Mouse (Mus musculus) forebrain, embryonic 14.5 days (tissue): ENCODE data around the gene Nav2. TPM values are rescaled to one million over a fixed set of nuclear protein-coding genes. Genes with fewer than 3 reads are reported as not detected.

Source experiments
- ATAC-seq: fragments of 200-750 bp; cut with Nextera tagmentation; 2 replicates; pipeline ENCODE4 v1.8.0; 2017; ENCODE audit warnings: mild to moderate bottlenecking, moderate library complexity
- DNase-seq: peaks from one replicate; pipeline ENCODE4 v3.0.0-alpha.2; 2015; ENCODE audit warnings: low spot score
- H3K27ac ChIP-seq: fragments of 300-500 bp; sonication (generic); 2 replicates; pipeline ENCODE4 v1.5.1; 2014; ENCODE audit warnings: low read depth, mild to moderate bottlenecking, control low read depth, low read length, moderate library complexity
- H3K27me3 ChIP-seq: fragments of 300-500 bp; sonication (generic); replicated peaks from 2 replicates; pipeline ENCODE4 v1.6.1; 2014; ENCODE audit warnings: low read length, control low read depth, mixed read lengths; ENCODE audit not compliant: control insufficient read depth, insufficient read depth
- H3K36me3 ChIP-seq: fragments of 300-500 bp; sonication (generic); 2 replicates; pipeline ENCODE4 v1.6.1; 2014; ENCODE audit warnings: low read length, control low read depth; ENCODE audit not compliant: control insufficient read depth, insufficient read depth
- H3K4me1 ChIP-seq: fragments of 300-500 bp; sonication (generic); 2 replicates; pipeline ENCODE4 v1.6.1; 2014; ENCODE audit warnings: antibody characterized with exemption, low read length, control low read depth; ENCODE audit not compliant: control insufficient read depth, insufficient read depth
- H3K4me2 ChIP-seq: fragments of 300-500 bp; sonication (generic); 2 replicates; pipeline ENCODE4 v1.6.1; 2014; ENCODE audit warnings: mild to moderate bottlenecking, control low read depth, low read length
- H3K4me3 ChIP-seq: fragments of 300-500 bp; sonication (generic); 2 replicates; pipeline ENCODE4 v1.5.1; 2014; ENCODE audit warnings: low read depth, low read length, control low read depth
- H3K9ac ChIP-seq: fragments of 300-500 bp; sonication (generic); 2 replicates; pipeline ENCODE4 v1.6.1; 2014; ENCODE audit warnings: mild to moderate bottlenecking, low read length, control low read depth, moderate library complexity
- H3K9me3 ChIP-seq: fragments of 300-500 bp; sonication (generic); replicated peaks from 2 replicates; pipeline ENCODE4 v1.6.1; 2016; ENCODE audit warnings: low read length, control low read depth, mixed read lengths; ENCODE audit not compliant: control insufficient read depth
- WGBS: fragments of 180-500 bp; shearing (Covaris S2); extraction: QIAGEN DNeasy Blood & Tissue Kit; methylation state at CpG from one replicate; pipeline ENCODE4 v1.1.7; 2014; 5-methylcytosine and 5-hydroxymethylcytosine counted together
- polyA plus RNA-seq: library from polyadenylated mRNA; unstranded; fragments of >200 nt; fragmentation: Nextera tagmentation; extraction: Ambion mirVana; gene quantifications from 2 replicates; pipeline ENCODE4 v1.2.1, GENCODE M21; 2014

Nav2 gene
- polyA plus RNA-seq, 1 experiment from 2014 or later, result 6.3 TPM

DNA sequence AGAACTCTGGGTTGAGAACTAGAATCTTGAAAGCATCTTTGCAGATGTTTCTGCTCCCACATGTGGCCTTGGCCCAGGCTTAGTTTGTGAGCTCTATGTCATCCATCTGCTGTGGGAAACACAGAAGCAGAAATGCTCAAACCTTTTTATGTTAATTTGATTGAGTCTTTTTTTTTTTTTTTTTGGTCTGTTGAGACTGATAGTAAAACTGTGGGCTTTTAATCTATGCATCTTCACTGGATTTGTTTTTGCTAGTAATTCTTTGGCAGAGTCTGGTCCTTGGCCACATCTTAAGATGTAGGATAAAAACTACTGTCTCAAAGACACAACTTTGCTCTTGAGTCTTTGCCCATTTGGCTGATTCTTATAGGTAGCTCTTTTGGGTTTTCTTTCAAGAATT, 2.6 kb downstream of the Nav2 start:
- H3K36me3 ChIP-seq, result no peaks in the 10 kb centered on the region
- no peak for DNase-seq
- H3K27me3 ChIP-seq, result peaks cover 10% of the 10 kb centered on the region; the same call in 1 of the 2 replicates
- H3K9me3 ChIP-seq, result no peaks in the 10 kb centered on the region
- ATAC-seq, result no peak
- H3K27ac ChIP-seq, result no peak overlapping the region
- no peak overlapping the region for H3K4me2 ChIP-seq
- H3K4me3 ChIP-seq, result no peak overlapping the region
- H3K4me1 ChIP-seq, result peaks cover 22% of the 10 kb centered on the region
- no peak overlapping the region for H3K9ac ChIP-seq

GRCm38 (mm10) chr7:48914630-48915506, 6.4 kb downstream of the Nav2 start:
- Histone ChIP-seq H3K9me3 (no peaks in the 10 kb centered on the region), H3K27ac (no peak overlapping the region), H3K9ac (no peak overlapping the region), H3K4me3 (no peak overlapping the region), H3K27me3 (peaks cover 17% of the 10 kb centered on the region), H3K4me1 (peaks cover 13% of the 10 kb centered on the region), H3K36me3 (no peaks in the 10 kb centered on the region), H3K4me2 (no peak overlapping the region)
- DNase-seq, result no peak
- peak; percentile 37 for ATAC-seq
- WGBS, result 37% methylated on average over 12 of the region's 12 CpGs

DNA sequence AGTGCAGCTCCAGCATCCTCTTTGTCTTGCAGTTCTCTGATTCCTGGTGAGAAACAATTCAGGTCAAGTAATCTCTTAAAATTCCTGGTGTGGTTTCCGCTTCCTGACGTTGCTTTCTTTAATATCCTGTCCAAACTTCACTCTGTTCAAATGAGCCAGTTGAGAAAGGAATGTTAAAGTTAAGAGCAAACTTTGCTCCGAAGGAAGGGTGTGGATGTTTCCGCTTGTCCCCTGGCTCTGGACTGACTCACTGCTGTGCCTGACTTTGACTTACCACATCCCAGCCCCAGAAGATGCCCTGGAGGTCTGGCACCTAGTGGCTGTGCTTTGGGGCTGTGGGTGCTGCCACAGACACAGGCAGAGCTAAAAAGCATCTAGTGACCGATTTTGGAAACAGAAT, 8.9 kb downstream of the Nav2 start:
- Histone ChIP-seq H3K27me3 (peaks cover 17% of the 10 kb centered on the region), H3K4me3 (no peak overlapping the region), H3K9me3 (no peaks in the 10 kb centered on the region), H3K4me2 (no peak overlapping the region), H3K27ac (no peak overlapping the region), H3K4me1 (0 out of 2 replicates have a peak, but pooled peaks cover 2% of the 10 kb centered on the region), H3K36me3 (no peaks in the 10 kb centered on the region), H3K9ac (no peak overlapping the region)
- ATAC-seq (no peak), DNase-seq (no peak)
- 12% methylated on average over 5 of the region's 5 CpGs for WGBS

- 4% methylated on average over 5 of the region's 5 CpGs for WGBS
These were observed 9.5 kb downstream of the Nav2 start for GRCm38 (mm10) chr7:48917988-48918387.

GRCm38 (mm10) chr7:48918389-48918788, 9.9 kb downstream of the Nav2 start:
- 13% methylated on average over 11 of the region's 11 CpGs for WGBS
- no peak overlapping the region for H3K4me3 ChIP-seq

More at GRCm38 (mm10) chr7:48917988-48918387, 9.5 kb downstream of the Nav2 start:
- no peak overlapping the region for H3K9ac ChIP-seq
- no peak for ATAC-seq
- no peaks in the 10 kb centered on the region for H3K9me3 ChIP-seq
- no peak overlapping the region for H3K4me3 ChIP-seq
- no peak for DNase-seq
- H3K4me1 ChIP-seq, result 0 out of 2 replicates have a peak, but pooled peaks cover 5% of the 10 kb centered on the region
- H3K4me2 ChIP-seq, result no peak overlapping the region
- H3K36me3 ChIP-seq, result no peaks in the 10 kb centered on the region
- H3K27ac ChIP-seq, result no peak overlapping the region
- peaks cover 17% of the 10 kb centered on the region for H3K27me3 ChIP-seq

DNA sequence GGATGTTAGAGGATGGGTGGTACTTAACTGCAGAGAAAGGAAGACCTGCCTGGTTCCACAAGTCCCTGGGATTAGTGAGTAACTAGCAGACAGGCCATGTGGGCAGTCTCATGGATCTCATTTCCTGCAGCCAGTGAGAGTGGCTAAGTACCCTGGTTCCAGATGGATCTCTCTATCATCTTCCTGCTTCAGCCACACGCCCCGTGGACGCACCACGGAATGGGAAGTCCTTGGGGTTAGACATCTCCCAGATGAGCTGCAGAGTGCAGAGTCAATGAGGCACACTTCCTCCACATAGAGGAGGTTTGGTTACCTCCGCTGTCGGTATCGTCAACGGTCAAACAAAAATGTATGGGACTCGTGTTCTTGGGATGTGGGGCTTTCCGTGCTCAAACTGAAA, 15.1 kb downstream of the Nav2 start:
- Histone ChIP-seq H3K4me2 (no peak overlapping the region), H3K36me3 (no peaks in the 10 kb centered on the region), H3K9me3 (no peaks in the 10 kb centered on the region), H3K4me1 (0 out of 2 replicates have a peak, but pooled peaks cover 3% of the 10 kb centered on the region), H3K27ac (no peak overlapping the region), H3K4me3 (no peak overlapping the region), H3K9ac (no peak overlapping the region), H3K27me3 (0 out of 2 replicates have a peak, but pooled peaks cover 4% of the 10 kb centered on the region)
- DNase-seq, result no peak
- no peak for ATAC-seq
- WGBS, result 91% methylated on average over 10 of the region's 10 CpGs

More at GRCm38 (mm10) chr7:48918389-48918788, 9.9 kb downstream of the Nav2 start:
- no peak overlapping the region for H3K27ac ChIP-seq
- H3K27me3 ChIP-seq, result peaks cover 17% of the 10 kb centered on the region
- no peak overlapping the region for H3K9ac ChIP-seq
- H3K36me3 ChIP-seq, result no peaks in the 10 kb centered on the region
- no peak overlapping the region for H3K4me2 ChIP-seq
- no peaks in the 10 kb centered on the region for H3K9me3 ChIP-seq
- DNase-seq (no peak), ATAC-seq (no peak)
- H3K4me1 ChIP-seq, result 0 out of 2 replicates have a peak, but pooled peaks cover 5% of the 10 kb centered on the region

GRCm38 (mm10) chr7:48925214-48925613, 16.7 kb downstream of the Nav2 start:
- no peaks in the 10 kb centered on the region for H3K9me3 ChIP-seq
- H3K27me3 ChIP-seq, result no peaks in the 10 kb centered on the region; the same call in 1 of the 2 replicates
- no peak overlapping the region for H3K27ac ChIP-seq
- ATAC-seq (no peak), DNase-seq (no peak)
- no peak overlapping the region for H3K9ac ChIP-seq
- no peak overlapping the region for H3K4me3 ChIP-seq
- H3K4me2 ChIP-seq, result no peak overlapping the region
- H3K36me3 ChIP-seq, result no peaks in the 10 kb centered on the region
- H3K4me1 ChIP-seq, result 0 out of 2 replicates have a peak, but pooled peaks cover 3% of the 10 kb centered on the region
- WGBS, result 89% methylated on average over 3 of the region's 3 CpGs

DNA sequence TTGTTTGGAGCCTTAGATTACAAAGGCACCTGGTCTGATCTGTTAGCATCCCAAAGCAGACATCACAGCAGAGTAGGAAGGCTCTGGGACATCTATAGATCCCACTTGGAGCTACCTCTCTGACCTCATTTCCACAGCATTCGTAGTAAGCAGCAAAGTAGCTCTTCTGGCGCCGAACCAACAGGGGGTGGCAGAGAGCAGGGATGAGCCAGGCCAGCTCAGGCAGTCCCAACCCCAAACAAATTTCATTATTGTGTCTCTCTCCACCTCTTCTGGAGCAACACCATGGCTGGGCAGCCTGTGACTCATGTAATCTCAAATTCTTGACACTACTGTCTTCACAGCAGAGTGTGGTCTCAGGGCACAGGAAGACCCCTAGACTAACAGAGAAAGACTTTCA, 19.8 kb downstream of the Nav2 start:
- peak; percentile 40 for ATAC-seq
- WGBS, result 12% methylated on average over 3 of the region's 3 CpGs
- H3K27me3 ChIP-seq, result peaks cover 3% of the 10 kb centered on the region; the same call in 1 of the 2 replicates

DNA sequence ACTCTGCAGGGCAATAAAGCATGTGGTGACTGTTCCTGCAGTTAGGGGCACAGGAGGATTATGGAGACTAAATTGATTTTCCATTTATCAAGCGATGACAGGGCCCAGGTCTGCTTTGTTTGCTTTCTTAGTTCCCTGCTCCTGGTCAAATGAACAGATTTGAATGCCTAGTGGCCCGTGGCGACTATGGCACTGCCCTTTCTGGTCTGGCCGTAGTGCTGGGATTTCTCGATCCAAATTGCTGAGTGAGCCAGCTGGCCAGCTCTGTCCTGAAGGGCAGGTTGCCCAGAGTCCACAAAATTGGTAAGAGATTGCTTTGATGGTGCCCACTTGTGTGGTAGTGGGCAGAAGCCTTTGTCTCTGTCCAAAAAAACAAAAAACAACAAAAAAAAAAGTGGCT, 21.9 kb downstream of the Nav2 start:
- H3K27ac ChIP-seq, result no peak overlapping the region
- ATAC-seq, result no peak
- no peak overlapping the region for H3K4me2 ChIP-seq
- DNase-seq, result no peak
- H3K4me1 ChIP-seq, result no peaks in the 10 kb centered on the region
- H3K9me3 ChIP-seq, result no peaks in the 10 kb centered on the region
- H3K9ac ChIP-seq, result no peak overlapping the region
- H3K36me3 ChIP-seq, result no peaks in the 10 kb centered on the region
- no peak overlapping the region for H3K4me3 ChIP-seq
- H3K27me3 ChIP-seq, result peaks cover 7% of the 10 kb centered on the region; the same call in 1 of the 2 replicates
- WGBS, result 34% methylated on average over 5 of the region's 5 CpGs

More for the DNA sequence above, 19.8 kb downstream of the Nav2 start:
- peak; percentile 65 for DNase-seq
- no peak overlapping the region for H3K9ac ChIP-seq
- no peak overlapping the region for H3K4me2 ChIP-seq
- no peaks in the 10 kb centered on the region for H3K36me3 ChIP-seq
- H3K27ac ChIP-seq, result no peak overlapping the region
- no peak overlapping the region for H3K4me3 ChIP-seq
- H3K4me1 ChIP-seq, result no peaks in the 10 kb centered on the region
- H3K9me3 ChIP-seq, result no peaks in the 10 kb centered on the region
